Mouse (Mus musculus) ES-E14 (cell line): ENCODE results near the gene Olfr1513.

Experiments used
- CHD2 ChIP-seq: IDR thresholded peaks from 2 replicates; pipeline ENCODE4 v1.6.1; 2014; ENCODE audit warnings: mild to moderate bottlenecking, low read depth, low read length, inconsistent platforms
- HCFC1 ChIP-seq: IDR thresholded peaks from 2 replicates; pipeline ENCODE4 v1.6.1; 2012; ENCODE audit warnings: low read length, inconsistent platforms, borderline replicate concordance; ENCODE audit not compliant: insufficient read depth

DNA sequence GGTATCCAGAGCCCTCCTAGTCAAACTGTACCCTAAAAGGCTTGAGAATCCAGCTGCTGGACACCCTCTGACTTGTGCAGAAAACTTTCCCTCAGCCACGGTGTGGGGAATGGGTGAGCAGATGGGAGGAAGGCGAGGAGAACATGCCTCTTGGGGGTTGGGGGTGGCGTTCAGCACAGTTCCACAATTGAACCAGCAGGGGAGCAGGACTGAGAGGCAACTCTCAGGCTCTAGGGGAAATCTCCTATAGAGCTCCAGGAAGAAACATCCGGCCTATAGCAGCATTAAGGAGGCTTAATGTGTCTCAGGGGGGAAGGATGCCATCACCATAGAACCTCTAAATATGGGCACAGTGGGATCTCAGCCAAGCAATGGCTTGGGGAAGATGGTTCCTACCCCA, 30.3 kb downstream of the Olfr1513 start:
- TF ChIP-seq HCFC1 = no peak
- no peak for TF ChIP-seq CHD2
